Mouse (Mus musculus) thymus, adult 2 months (tissue): ENCODE measurements around the gene St3gal4.

Experiments
- CTCF ChIP-seq: fragments of 200-500 bp; IDR thresholded peaks from 2 replicates; pipeline ENCODE4 v1.5.1; 2012; ENCODE audit warnings: mild to moderate bottlenecking, control low read depth, low read length, moderate library complexity, borderline replicate concordance; ENCODE audit not compliant: control insufficient read depth, poor library complexity, insufficient read depth; ENCODE audit errors: extremely low read depth
- POLR2A ChIP-seq: fragments of 200-500 bp; IDR thresholded peaks from 2 replicates; pipeline ENCODE4 v1.6.1; 2012; ENCODE audit warnings: mild to moderate bottlenecking, low read length, control low read depth, moderate library complexity; ENCODE audit not compliant: control insufficient read depth, poor library complexity, insufficient read depth; ENCODE audit errors: extremely low read depth

DNA sequence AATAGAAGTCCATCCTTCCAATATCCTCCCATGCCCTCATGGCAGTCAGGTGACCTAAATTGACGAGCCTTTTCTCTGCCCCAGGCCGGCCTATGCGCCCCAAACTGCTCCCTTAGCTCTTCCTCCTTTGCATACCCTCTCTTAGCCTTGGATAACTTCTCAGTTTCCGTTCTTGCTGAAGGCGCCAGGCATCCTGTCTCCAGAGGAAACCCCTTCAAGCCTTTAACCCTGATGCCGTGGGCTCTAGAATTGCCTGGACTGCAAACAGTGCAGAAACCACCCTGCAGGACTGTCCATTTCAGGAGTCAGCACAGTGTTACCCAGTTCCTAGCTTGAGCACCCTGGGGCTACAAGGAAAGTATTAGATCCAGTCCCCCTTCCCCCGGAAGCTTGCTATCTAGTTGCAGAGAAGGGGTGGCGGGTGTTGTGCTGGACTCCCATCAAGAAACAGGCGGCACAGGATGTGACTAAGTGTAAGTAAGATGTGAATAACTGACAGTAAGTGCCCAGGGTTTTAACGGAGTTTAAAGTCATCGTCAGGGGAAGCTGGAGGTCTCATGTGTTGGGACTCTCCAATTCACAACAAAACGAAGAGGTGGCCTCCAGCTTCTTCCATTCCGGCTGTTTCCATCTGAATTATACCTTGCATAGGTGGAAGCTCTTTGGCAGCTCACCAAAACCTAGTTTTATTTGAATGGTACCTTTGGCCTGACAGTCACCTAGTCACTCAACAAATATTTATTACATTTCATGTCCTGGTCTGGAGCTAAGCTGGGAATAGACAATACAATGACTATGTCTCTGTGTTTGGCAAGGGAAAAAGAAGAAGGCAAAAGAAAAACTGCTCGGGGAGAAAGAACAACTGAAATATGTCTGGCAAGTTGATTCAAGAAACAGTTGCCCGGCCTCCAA lies 1.4 kb downstream of the St3gal4 start:
- TF ChIP-seq CTCF, result no peak
- TF ChIP-seq POLR2A, result no peak
